Mouse (Mus musculus) adrenal gland, adult (tissue): ENCODE data around the gene Fam133b.
"Not testable (repeated sequence)": the region's sequence is repeated elsewhere in the genome, so short reads cannot be mapped to it uniquely, and the experiment has no call there.

Experiments
- DNase-seq, 2 experiments: peaks; one replicate each; pipeline ENCODE4 v3.0.0; 2022 to 2023; ENCODE audit warnings: low spot score in 1 of 2; ENCODE audit not compliant: inconsistent age in 2 of 2

Gene Fam133b

DNA sequence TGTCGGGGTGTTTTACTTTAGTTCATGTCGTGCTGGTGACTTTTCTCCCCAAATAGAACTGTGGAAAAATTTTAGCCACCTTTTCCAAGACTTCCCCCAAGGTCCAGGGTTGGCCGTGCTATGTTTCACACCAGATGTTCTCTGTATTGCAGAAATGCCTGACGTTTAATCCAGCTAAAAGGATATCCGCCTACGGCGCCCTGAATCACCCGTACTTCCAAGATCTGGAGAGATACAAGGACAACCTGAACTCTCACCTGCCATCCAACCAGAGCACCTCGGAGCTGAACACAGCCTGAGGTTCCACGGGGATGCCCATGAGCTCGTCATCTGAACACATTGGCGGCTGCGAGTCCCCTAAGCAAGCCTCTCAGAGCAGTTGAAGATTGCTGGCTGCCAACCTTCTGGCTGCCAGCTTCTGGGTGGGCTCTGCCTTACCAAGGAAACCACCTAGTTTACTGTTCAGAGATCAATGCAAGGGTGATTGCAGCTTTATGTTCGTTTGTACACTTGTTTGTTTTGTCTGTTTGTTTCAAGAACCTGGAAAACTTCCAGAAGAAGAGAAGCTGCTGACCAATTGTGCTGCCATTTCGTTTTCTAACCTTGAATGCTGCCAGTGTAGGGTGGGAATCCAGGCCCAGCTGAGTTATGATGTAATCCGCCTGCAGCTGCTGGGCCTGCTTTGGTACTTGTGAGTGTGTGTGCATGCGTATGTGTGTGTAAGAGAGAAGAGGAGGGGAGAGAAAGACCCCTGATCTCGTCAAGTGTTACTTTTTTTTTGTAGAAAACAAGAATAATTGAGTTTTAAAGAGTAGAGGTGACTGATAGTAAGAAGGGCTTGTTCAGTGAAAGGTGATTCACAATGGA is 22.9 kb upstream of the Fam133b start:
- peak in 1 of 2 experiments; percentile 67 for DNase-seq

DNA sequence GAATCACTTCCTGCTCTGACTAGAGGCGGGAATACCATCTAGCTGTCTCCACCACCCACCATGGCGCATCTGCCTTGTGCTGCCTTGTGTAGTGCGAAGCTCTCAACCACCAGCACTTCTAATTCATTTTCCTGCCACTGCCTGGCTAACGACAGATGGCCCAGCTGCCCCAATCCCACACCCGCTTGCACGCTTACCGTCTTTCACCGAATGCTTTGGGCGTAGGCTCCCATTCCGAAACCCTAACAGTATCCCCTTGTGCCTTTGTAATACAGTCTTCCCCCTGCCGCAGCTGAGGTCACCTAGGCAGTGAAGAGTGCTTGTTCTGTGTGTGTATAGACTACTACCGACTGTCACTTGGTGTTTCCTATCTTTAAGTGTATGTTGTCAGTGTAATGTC is 21.9 kb upstream of the Fam133b start:
- DNase-seq: no peak

DNA sequence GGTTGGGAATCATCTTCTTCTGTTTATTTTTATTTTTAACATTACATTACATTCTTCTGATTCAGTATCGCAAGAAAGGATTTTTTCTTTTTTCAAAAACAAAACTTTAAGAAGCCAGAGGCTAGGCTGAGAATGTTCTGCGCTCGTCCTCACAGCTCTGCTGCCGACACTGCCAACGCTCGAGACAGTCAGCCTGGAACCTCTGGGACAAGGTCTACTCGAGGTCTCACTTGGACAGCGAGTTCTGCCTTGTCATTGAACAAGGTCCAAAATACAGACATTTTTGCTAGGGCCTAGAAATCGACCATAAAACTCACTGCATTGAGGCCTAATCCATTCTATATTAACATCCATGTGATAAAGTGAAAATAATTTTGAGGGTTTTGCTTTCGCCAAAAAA is 20.8 kb upstream of the Fam133b start:
- DNase-seq: peak; percentile 63 to 81

DNA sequence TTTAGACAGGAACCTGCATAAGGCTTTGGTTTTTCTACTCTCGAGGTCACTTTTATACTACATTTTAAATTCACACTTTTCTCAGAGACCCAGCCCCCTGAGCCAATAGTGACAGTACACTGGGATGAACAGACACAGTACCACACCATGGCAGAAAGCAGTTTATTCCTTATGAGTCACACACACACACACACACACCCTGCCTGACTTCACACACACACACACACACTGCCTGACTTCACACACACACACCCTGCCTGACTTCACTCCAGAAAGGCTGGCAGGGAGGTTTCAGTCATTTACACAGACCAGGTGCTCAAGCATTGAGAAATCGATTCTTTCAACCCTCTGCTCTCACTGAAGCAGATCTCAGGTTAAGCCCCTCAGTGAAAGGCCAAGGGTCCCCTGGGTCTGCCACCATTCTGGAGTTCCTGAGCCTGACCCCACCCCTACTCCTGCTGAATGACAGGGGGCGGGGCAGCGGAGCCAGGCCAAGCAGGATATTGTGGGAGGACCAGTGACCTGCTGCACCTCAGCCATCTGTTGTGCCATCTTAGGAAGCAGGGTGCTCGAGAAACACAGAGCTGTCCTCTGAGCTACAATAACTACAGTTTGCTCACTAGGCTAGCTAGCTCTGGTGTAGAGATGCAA is 16.5 kb upstream of the Fam133b start:
- no peak for DNase-seq

DNA sequence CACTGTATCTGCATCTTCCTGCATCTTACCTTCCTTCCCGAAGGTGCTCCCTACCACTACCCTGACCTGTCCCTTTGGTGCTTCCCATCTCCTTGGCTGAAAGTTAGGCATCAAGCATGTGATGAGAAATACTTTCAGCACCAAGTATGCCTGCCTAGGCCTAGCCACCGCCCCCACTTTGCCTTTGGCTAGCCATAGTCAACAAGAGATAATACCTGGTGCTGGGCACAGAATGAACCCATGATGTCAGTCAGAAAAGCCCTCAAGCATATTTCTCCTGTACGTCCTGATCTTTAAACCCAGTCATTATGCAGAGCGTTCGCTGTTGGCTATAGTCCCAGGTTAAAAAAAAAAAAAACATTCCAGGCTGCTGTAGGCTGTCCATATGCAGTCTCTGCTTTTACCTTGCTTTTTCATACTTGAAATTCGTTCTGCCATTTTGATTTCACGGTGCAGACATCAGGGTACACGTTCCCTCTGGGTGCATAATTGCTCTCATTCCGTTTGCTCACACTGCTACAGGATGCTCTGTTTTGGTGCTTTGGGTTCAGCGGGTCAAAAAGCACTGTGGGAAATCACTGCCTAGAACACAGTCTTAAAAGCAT is 13.9 kb upstream of the Fam133b start:
- no peak for DNase-seq

DNA sequence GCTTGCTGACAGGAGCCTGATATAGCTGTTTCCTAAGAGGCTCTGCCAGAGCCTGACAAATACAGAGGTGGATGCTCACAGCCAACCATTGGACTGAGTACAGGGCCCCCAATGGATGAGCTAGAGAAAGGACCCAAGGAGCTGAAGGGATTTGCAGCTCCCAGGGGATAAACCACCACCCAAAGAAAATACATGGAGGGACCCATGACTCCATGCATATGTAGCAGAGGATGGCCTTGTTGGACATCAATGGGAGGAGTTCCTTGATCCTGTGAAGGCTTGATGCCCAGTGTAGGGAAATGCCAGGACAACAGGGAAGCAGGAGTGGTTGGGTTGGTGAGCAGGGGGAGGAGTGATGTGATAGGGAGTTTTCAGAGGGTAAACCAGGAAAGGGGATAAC is 11.6 kb upstream of the Fam133b start:
- DNase-seq: not testable (repeated sequence)

DNA sequence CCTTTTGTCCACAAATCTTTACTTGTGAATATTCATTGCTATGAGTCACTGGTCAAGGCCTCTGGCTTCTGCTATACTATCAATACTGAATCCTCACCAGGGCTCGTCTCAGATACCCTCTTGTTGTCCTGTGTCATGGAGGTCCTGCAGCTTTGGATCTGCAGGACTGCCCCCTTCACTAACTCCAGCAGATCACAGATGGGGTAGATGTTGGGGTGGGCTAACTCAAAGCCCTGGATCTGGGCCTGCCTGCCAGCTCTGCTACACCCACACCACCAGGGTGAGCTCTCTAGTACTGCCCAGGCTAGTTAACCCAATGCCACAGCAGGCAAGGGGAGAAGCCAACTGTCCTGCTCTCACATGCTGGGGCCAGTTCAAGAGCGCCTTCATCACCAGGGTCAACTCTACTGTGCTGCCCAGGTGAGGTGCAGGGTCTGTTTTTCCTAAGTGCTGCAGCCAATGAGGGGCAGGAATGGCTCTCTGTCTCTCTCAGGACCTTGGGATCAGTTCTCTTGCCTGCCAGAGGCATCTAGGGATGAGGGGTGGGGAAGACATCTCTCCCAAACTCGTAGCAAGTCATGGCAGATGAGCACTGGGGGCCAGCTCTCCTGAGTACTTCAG is 6.9 kb upstream of the Fam133b start:
- DNase-seq: peak in 1 of 2 experiments; percentile 59

DNA sequence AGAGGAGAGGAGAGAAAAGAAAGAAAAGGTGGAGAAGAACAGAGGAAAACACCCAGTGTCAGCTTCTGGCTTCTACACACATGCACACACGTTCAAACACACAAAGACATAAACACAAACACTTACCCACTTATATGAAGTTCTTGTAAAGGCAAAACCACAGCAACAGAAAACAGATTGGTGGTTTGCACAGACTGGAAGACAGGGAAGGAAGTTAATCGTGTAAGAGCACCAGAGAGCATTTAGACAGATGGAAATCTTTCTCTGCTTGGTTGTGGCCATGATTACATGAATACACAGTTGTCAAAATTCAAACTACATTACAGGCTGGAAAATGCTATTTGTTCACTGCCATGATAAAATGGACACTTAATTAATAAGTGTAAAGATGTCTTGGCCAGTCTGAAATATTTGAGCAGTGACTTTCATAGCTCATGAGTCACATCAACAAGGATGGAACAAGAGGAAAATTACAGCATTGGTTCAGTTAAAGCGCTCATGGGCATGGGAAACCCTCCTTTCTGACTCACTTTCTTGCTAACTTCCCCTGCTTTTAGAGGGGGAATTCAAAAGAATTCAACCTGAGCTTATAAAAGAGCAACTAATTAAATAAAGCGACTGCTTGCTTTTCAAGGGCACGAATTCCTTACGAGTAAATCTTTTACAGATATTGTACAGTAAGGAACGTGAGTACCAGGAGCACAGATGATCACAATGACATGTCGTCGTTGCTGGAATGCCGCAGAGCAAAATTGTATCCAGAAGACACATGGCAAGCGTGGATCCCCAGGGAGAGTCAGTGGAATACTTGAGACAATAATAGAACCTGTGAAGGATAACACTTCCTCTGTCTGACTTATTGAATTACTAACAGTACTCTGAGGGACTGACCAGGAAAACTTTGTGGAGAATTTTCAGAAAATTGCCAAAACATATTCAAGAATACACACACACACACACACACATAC is 4.8 kb upstream of the Fam133b start:
- peak in 1 of 2 experiments; percentile 67 for DNase-seq

DNA sequence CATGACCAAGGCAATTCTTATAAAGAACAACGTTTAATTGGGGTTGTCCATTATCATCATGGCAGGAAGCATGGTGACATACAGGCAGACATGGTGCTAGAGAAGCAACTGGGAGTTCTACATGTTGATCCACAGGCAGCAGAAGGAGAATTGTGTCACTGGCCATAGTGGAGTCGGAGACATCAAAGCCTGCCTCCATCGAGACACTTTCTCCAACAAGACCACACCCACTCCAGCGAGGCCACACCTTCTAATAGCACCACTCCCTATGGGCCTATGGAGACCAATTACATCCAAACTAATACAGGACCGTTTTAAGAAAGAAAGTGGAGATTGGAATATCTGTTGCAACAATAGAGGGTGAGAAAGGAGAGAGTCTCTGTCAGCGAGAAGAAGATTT is 1.8 kb upstream of the Fam133b start:
- DNase-seq: no peak

DNA sequence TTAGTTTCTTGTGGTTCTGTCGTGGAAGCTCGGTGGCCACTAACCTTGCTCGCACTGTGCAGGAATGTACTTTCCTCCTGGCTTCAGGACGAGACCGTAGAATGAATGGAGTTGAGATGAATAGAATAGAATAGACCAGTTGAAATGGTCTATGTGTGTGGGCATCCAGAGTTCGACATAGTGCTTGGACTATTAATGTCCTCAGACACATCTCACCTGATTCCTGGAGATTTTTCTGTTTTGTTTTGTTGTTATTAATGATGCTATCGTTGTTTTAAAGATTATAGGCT is 792 bp downstream of the Fam133b start:
- DNase-seq: no peak

DNA sequence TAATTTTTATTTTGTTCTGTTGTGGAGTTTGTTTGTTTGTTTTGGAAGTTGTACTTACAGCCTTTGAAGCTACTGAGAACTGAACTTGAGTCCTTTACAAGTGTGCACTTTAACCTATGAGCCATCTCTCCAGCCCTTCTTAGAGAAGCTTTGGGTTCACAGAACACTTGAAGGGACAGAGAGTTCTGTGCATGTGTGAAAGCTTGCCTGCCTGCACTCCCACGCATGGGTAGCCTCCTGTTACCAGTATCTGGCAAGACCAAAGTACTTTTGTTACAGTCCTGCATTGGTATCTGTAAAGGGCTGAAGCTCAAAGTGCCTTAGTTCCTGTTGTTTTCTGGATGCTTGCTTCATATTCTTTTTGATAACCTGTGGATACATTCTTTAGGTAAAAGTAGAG is 2.6 kb downstream of the Fam133b start:
- DNase-seq: no peak

DNA sequence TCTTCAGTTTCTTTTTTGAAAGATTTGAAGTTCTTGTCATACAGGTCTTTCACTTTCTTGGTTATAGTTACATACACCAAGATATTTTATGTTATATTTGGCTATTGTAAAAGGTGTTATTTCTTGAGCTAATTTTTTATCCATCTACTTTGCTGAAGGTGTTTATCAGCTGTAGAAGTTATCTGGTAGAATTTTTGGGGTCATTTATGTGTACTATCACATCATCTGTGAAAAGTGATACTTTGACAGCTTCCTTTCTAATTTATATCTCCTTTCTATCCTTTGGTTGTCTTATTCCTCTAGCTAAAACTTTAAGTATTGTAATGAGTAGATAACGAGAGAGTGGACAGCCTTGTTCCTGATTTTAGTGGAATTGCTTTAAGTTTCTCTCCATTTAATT is 7.8 kb downstream of the Fam133b start:
- no peak for DNase-seq

DNA sequence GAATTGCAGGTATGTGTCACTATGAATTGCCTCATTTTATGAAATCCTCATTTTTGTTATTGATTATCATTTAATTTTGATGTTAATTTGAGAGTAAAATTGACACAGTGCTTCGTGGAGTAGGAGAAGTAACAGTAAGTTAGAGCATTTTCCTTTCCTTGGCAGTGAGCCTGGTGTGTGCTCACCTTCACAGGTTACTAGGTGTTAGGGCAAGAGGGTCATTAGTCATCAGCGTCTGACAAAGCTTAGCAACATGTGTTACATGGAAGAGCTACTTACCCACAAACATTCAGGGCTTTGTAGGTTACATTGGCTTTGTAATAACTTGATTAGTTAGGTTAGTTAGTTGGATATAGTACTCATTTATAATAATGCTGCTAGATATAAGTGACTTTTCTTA is 10.6 kb downstream of the Fam133b start:
- no peak for DNase-seq

DNA sequence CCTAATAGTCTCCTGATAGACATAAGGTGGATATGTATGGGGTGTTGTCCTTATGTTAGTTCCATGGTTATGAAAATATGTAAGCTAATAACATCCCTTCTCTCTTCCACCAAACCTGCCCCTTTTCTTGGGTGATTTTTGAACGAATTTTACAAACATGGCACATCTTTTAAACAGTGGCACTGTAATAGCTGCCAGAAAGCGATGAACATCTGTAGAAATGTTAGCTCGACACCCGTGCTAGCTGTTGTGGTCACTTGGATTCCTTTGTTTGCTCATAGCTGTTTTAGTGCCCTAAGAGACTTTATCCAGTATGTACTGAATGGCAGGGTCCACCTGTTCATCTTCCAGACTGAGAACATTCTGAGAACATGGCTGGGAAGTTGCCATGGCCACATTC is 27.6 kb downstream of the Fam133b start, which contains the start of gene 1700109H08Rik:
Gene 1700109H08Rik (plus strand): TSS at position 301 of the 400 bp plus-strand sequence.
- no peak for DNase-seq

DNA sequence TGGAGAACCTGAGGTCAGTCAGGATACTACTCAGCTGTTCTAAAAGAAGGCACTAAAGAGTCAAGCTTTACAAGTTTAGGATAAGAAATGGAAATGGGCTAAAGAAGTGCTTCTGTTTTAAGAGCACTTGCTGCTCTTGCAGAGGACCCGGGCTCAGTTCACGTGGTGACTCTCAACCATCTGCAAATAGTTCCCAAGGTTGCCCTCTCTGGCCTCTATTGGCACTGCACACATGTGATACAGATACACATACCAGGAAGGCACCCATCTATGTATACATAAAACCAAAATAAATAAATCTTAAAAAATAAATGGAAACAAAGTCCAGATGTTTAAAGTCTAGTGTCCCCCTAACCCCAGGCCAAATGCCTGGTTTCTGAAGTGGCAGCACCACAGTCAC is 31.2 kb downstream of the Fam133b start:
- DNase-seq: no peak

DNA sequence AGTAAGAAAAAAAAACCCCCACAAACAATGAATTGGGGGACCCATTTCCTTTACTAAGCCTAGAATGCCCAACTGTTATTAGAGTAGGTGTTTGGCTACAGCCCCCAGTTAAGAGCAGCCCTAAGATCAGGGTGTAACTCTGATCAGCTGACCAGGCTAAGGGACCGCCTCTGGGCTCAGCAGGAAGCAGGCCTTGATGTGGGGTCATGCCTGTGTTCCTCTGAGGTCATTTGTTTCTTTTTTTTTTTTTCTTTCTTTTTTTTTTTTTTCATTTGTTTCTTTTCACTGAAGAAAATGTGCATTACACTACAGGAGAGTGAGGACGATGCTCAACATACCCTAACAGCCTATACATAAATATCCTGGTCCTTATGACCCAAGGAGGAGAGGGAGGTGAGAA is 34.3 kb downstream of the Fam133b start:
- no peak for DNase-seq

DNA sequence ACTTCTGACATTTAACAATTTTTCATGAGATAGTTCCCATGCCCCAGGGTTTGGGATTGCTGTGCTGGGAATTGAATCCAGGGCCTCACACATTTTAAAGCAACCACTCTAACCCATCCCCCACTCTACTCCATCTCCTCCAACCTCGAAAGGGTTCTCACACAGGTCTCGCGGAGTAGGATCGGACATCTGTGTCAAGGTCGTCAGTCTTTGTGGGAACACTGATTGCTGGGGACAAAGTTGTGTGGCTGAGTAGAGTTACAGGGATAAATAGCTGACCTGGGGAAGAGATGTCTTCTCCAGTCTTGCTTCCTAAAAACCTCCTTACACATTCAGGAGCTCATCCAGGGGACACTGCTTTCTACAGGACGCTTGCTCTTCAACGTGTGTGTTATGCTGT is 35.4 kb downstream of the Fam133b start:
- no peak for DNase-seq

DNA sequence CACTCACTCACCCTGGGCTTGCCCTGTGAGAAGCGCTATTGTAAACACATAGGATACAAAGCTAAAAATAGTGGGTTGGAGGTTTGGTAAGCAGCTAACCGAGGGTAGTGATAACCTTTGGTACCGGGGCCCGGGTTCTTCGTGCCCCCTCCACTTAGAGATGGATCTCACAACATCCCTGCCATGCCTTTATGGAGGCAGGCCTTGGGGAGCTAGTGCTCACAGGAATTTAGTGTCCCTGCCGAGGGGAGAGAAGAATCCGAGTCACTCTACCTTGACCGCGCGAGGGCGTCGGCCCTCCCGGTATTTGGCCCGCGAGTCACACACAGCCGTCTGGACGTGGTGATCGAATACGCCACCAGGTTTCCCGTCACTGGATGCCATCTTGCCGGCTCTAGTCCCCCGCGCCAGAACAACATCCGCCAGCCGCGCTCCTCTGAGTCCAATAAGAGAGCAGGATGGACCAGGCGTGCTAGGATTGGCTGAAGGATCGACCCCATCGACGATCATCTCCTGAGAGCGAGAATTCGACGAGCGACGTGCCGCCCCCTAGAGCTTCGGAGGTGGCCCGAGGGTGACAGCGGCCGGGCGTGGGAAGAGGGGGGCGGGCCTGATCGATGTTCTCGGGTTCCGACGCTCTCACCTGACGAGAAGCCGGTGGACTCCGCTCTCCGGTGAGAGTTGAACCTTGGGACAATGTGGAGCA is 52.2 kb downstream of the Fam133b start, which contains the start of gene Pex1:
Gene Pex1 (plus strand): TSS at position 374 of the 706 bp plus-strand sequence.
- peak; percentile 96 to 98 for DNase-seq

DNA sequence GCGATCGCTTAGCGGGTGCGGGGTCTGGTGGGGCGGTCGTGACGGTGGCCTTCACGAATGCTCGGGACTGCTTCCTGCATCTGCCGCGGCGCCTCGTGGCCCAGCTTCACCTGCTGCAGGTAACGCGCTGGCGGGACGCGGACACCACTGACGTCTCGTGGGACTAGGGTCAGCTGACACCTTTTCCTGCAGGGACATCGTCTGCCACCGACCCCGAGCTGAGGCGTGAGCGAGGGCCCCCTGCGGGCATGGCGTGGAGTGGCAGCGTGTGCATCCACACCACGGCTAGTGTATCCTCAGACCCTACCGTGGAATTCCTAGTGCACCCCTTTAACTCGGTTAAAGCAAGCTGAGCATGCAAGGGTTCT is 52.8 kb downstream of the Fam133b start, which contains the start of gene Rbm48:
Gene Rbm48 (minus strand): TSS at position 187 of the 368 bp plus-strand sequence.
- DNase-seq: peak; percentile 88 to 94

DNA sequence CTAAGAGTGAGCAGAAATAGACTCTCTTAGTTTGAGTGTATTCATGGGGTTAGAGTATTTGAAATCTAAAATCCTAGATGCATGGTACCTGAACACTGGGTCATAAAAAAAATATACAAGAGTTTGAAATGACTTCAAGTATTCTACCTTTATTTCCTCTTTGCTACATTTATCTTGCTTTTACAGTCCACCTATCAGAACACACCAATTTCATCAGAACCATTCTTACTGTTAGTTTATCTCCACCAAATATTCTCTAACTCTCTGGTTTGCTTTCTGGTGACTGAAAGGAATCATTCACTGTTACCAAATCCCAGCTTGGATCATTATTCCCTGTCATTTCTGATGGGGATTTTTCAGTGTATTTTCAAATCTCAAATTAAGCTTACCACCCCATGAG is 53.5 kb downstream of the Fam133b start:
- no peak for DNase-seq
